Mouse (Mus musculus) MEL (cell line): ENCODE results near the gene Cox11. TPM values are rescaled to one million over a fixed set of nuclear protein-coding genes. Genes with fewer than 3 reads are reported as not detected.
A peak's percentile ranks its signal among the peaks of the same experiment; 100 is the strongest.

ENCODE experiments used
- DNase-seq: peaks from one replicate; pipeline ENCODE4 v3.0.0; 2011; ENCODE audit warnings: low read depth, low spot score
- H3K27ac ChIP-seq: 2 replicates; pipeline ENCODE4 v1.5.1; 2012; ENCODE audit warnings: low read depth, mild to moderate bottlenecking, control low read depth, low read length, moderate library complexity; ENCODE audit not compliant: control insufficient read depth
- H3K27me3 ChIP-seq, 2 experiments: fragments of 150-350 bp in 1 of 2; sonication (generic) in 1 of 2; 2 replicates each; pipeline ENCODE4 v1.6.1; 2012; ENCODE audit warnings: low read length in 2 of 2, mild to moderate bottlenecking in 2 of 2, improper control_type of control experiment in 1 of 2, moderate library complexity in 1 of 2; ENCODE audit not compliant: insufficient read depth in 2 of 2, control insufficient read depth in 1 of 2
- H3K36me3 ChIP-seq, 2 experiments: 2 replicates each; pipeline ENCODE4 v1.6.1; 2012 to 2014; ENCODE audit warnings: low read length in 2 of 2, improper control_type of control experiment in 1 of 2, inconsistent platforms in 1 of 2, mild to moderate bottlenecking in 1 of 2; ENCODE audit not compliant: insufficient read depth in 2 of 2, control insufficient read depth in 1 of 2
- H3K4me1 ChIP-seq, 2 experiments: fragments of 150-350 bp in 1 of 2; sonication (generic) in 1 of 2; 2 replicates each; pipeline ENCODE4 v1.6.1; 2012; ENCODE audit warnings: low read length in 2 of 2, improper control_type of control experiment in 1 of 2, mild to moderate bottlenecking in 1 of 2; ENCODE audit not compliant: insufficient read depth in 2 of 2, control insufficient read depth in 1 of 2
- H3K4me3 ChIP-seq, 2 experiments: fragments of 150-350 bp in 1 of 2; sonication (generic) in 1 of 2; 2 replicates each; pipeline ENCODE4 v1.5.1; 2012; ENCODE audit warnings: low read depth in 2 of 2, low read length in 2 of 2, mild to moderate bottlenecking in 2 of 2, moderate library complexity in 2 of 2, control low read depth in 1 of 2, improper control_type of control experiment in 1 of 2; ENCODE audit not compliant: control insufficient read depth in 1 of 2, insufficient read depth in 1 of 2
- H3K79me2 ChIP-seq: 2 replicates; pipeline ENCODE4 v1.6.1; 2012; ENCODE audit warnings: mild to moderate bottlenecking, low read length, moderate library complexity; ENCODE audit not compliant: control insufficient read depth, poor library complexity, insufficient read depth
- H3K9ac ChIP-seq: 2 replicates; pipeline ENCODE4 v1.6.1; 2012; ENCODE audit warnings: low read depth, mild to moderate bottlenecking, control low read depth, low read length, moderate library complexity; ENCODE audit not compliant: control insufficient read depth, poor library complexity, severe bottlenecking
- H3K9me3 ChIP-seq: fragments of 150-350 bp; sonication (generic); replicated peaks from 2 replicates; pipeline ENCODE4 v1.6.1; 2012; ENCODE audit warnings: mild to moderate bottlenecking, low read length, improper control_type of control experiment, moderate library complexity; ENCODE audit not compliant: insufficient read depth
- BHLHE40 ChIP-seq: IDR thresholded peaks from 2 replicates; pipeline ENCODE4 v1.6.1; 2012; ENCODE audit warnings: low read depth, mild to moderate bottlenecking, inconsistent platforms, low read length, improper control_type of control experiment, borderline replicate concordance
- CTCF ChIP-seq, 3 experiments: IDR thresholded peaks in 2 of 3; conservative IDR thresholded peaks in 1 of 3; 2 replicates each; pipeline ENCODE4 v1.5.1; 2011 to 2012; ENCODE audit warnings: low read length in 3 of 3, low read depth in 2 of 3, mild to moderate bottlenecking in 2 of 3, improper control_type of control experiment in 1 of 3, inconsistent platforms in 1 of 3, mixed read lengths in 1 of 3, moderate library complexity in 1 of 3; ENCODE audit not compliant: control insufficient read depth in 1 of 3, insufficient read depth in 1 of 3, poor library complexity in 1 of 3, severe bottlenecking in 1 of 3
- EP300 ChIP-seq, 2 experiments: IDR thresholded peaks; 2 replicates each; pipeline ENCODE4 v1.6.1; 2011; ENCODE audit warnings: improper control_type of control experiment in 2 of 2, low read length in 2 of 2, low read depth in 1 of 2, mild to moderate bottlenecking in 1 of 2
- ETS1 ChIP-seq: IDR thresholded peaks from 2 replicates; pipeline ENCODE4 v1.6.1; 2012; ENCODE audit warnings: low read depth, mild to moderate bottlenecking, inconsistent platforms, low read length, improper control_type of control experiment, moderate library complexity
- GABPA ChIP-seq: IDR thresholded peaks from 2 replicates; pipeline ENCODE4 v1.6.1; 2012; ENCODE audit warnings: low read depth, mild to moderate bottlenecking, inconsistent platforms, low read length, improper control_type of control experiment, moderate library complexity
- GATA1 ChIP-seq: IDR thresholded peaks from 2 replicates; pipeline ENCODE4 v1.6.1; 2011; ENCODE audit warnings: low read depth, low read length, improper control_type of control experiment
- HCFC1 ChIP-seq: IDR thresholded peaks from 2 replicates; pipeline ENCODE4 v1.6.1; 2012; ENCODE audit warnings: low read depth, mild to moderate bottlenecking, inconsistent platforms, low read length, improper control_type of control experiment, moderate library complexity
- JUND ChIP-seq: IDR thresholded peaks from 2 replicates; pipeline ENCODE4 v1.6.1; 2011; ENCODE audit warnings: low read depth, mild to moderate bottlenecking, improper control_type of control experiment, low read length
- MAFK ChIP-seq: IDR thresholded peaks from 2 replicates; pipeline ENCODE4 v1.6.1; 2011; ENCODE audit warnings: low read depth, mild to moderate bottlenecking, low read length, improper control_type of control experiment, borderline replicate concordance
- MAX ChIP-seq: IDR thresholded peaks from 2 replicates; pipeline ENCODE4 v1.6.1; 2011; ENCODE audit warnings: low read length, improper control_type of control experiment
- MEF2A ChIP-seq: IDR thresholded peaks from 2 replicates; pipeline ENCODE4 v1.6.1; 2014; ENCODE audit warnings: low read depth, mild to moderate bottlenecking, inconsistent platforms, low read length, improper control_type of control experiment; ENCODE audit not compliant: poor library complexity, insufficient replicate concordance, severe bottlenecking; ENCODE audit errors: extremely low read depth
- MYC ChIP-seq: IDR thresholded peaks from 2 replicates; pipeline ENCODE4 v1.6.1; 2011; ENCODE audit warnings: low read depth, mild to moderate bottlenecking, low read length, improper control_type of control experiment, moderate library complexity
- NRF1 ChIP-seq: IDR thresholded peaks from 2 replicates; pipeline ENCODE4 v1.6.1; 2014; ENCODE audit warnings: low read depth, mild to moderate bottlenecking, inconsistent platforms, low read length, improper control_type of control experiment, moderate library complexity; ENCODE audit not compliant: poor library complexity, insufficient read depth, severe bottlenecking
- POLR2AphosphoS2 ChIP-seq: IDR thresholded peaks from 2 replicates; pipeline ENCODE4 v1.6.1; 2011; ENCODE audit warnings: low read length, improper control_type of control experiment
- POLR2AphosphoS5 ChIP-seq: IDR thresholded peaks from 2 replicates; pipeline ENCODE4 v1.6.1; 2012; ENCODE audit warnings: low read depth, borderline replicate concordance, mild to moderate bottlenecking, inconsistent platforms, low read length, moderate library complexity, mixed read lengths
- RAD21 ChIP-seq: IDR thresholded peaks from 2 replicates; pipeline ENCODE4 v1.6.1; 2011; ENCODE audit warnings: mild to moderate bottlenecking, low read depth, low read length, improper control_type of control experiment
- RCOR1 ChIP-seq: IDR thresholded peaks from 2 replicates; pipeline ENCODE4 v1.6.1; 2012; ENCODE audit warnings: low read depth, mild to moderate bottlenecking, inconsistent platforms, low read length, improper control_type of control experiment
- SIN3A ChIP-seq: IDR thresholded peaks from 2 replicates; pipeline ENCODE4 v1.6.1; 2012; ENCODE audit warnings: low read length, improper control_type of control experiment, inconsistent platforms
- SMC3 ChIP-seq: IDR thresholded peaks from 2 replicates; pipeline ENCODE4 v1.6.1; 2011; ENCODE audit warnings: low read depth, low read length, improper control_type of control experiment
- TAL1 ChIP-seq: IDR thresholded peaks from 2 replicates; pipeline ENCODE4 v1.6.1; 2012; ENCODE audit warnings: mild to moderate bottlenecking, inconsistent platforms, low read length, moderate library complexity, mixed read lengths
- TCF12 ChIP-seq: IDR thresholded peaks from 2 replicates; pipeline ENCODE4 v1.6.1; 2014; ENCODE audit warnings: low read depth, mild to moderate bottlenecking, inconsistent platforms, low read length, improper control_type of control experiment, moderate library complexity
- UBTF ChIP-seq: IDR thresholded peaks from 2 replicates; pipeline ENCODE4 v1.6.1; 2012; ENCODE audit warnings: low read depth, mild to moderate bottlenecking, inconsistent platforms, low read length, improper control_type of control experiment, moderate library complexity, borderline replicate concordance; ENCODE audit not compliant: insufficient read depth
- USF2 ChIP-seq, 2 experiments: IDR thresholded peaks; 2 replicates each; pipeline ENCODE4 v1.6.1; 2011 to 2012; ENCODE audit warnings: improper control_type of control experiment in 2 of 2, low read length in 2 of 2, borderline replicate concordance in 1 of 2, inconsistent platforms in 1 of 2, low read depth in 1 of 2, mild to moderate bottlenecking in 1 of 2; ENCODE audit not compliant: insufficient read depth in 1 of 2
- ZC3H11A ChIP-seq: IDR thresholded peaks from 2 replicates; pipeline ENCODE4 v1.6.1; 2012; ENCODE audit warnings: low read depth, mild to moderate bottlenecking, inconsistent platforms, low read length, improper control_type of control experiment
- ZMIZ1 ChIP-seq: IDR thresholded peaks from 2 replicates; pipeline ENCODE4 v1.6.1; 2012; ENCODE audit warnings: low read depth, mild to moderate bottlenecking, inconsistent platforms, low read length, improper control_type of control experiment, moderate library complexity
- ZNF384 ChIP-seq: IDR thresholded peaks from 2 replicates; pipeline ENCODE4 v1.6.1; 2012; ENCODE audit warnings: low read depth, mild to moderate bottlenecking, inconsistent platforms, low read length, improper control_type of control experiment
- polyA plus RNA-seq, 2 experiments: library from polyadenylated mRNA; stranded (reverse) in 1 of 2; unstranded in 1 of 2; fragments of >175 nt in 1 of 2; fragments of >200 nt in 1 of 2; gene quantifications; 2 replicates each; pipeline versions ENCODE4 v1.2.1 to v1.2.4; 2012; ENCODE audit warnings: low replicate concordance in 2 of 2, low read depth in 1 of 2; ENCODE audit not compliant: insufficient read length in 2 of 2, insufficient read depth in 1 of 2, missing spikeins in 1 of 2
- total RNA-seq: library from RNA; depleted of rRNA; stranded (reverse); fragments of 300-350 nt; gene quantifications from 2 replicates; pipeline ENCODE4 v1.2.3, GENCODE M21; 2012

The Cox11 gene
- total and polyA plus RNA-seq, 3 experiments, result 19.3 to 21.0 TPM; not detected in 1

DNA sequence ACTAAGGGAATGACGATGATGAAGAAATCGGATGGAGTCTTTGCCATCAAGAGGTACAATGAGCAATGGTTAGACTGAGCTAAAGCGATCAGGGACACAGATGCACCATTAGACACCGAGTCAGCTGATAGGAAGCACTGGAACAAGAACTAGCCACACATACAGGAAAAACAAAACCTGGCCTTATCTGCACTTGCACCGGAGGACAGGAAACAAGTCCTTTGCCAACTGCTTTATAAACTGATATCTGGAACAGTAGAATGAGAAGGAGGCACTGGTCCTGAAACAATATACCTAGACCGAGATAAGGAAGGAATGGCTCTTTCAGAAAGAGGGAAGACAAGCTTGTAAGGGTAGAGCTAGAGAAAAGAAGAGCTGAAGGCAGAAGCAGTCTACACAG, 23.2 kb upstream of the Cox11 start (continued):
- TF ChIP-seq NRF1, result no peak
- peak; percentile 55; the same call in 1 of the 2 replicates for TF ChIP-seq MAX
- peak; percentile 84; the same call in 1 of the 2 replicates for TF ChIP-seq MAFK
- peak; percentile 48 for TF ChIP-seq ZNF384
- TF ChIP-seq JUND, result no peak; the same call in 1 of the 2 replicates
- TF ChIP-seq USF2 (IDR thresholded peaks at IDR 0.05; ENCODE audit: borderline replicate concordance in 1 of 2, insufficient read depth in 1 of 2, low read depth in 1 of 2, low read length in 2 of 2), result no peak
- peak; percentile 92 for TF ChIP-seq TCF12
- peak; percentile 88 for TF ChIP-seq TAL1
- TF ChIP-seq RCOR1, result peak; percentile 96

GRCm38 (mm10) chr11:90616431-90616830, 21.5 kb upstream of the Cox11 start:
- Histone ChIP-seq H3K79me2 (no peaks in the 10 kb centered on the region), H3K27ac (no peak overlapping the region), H3K4me3 (no peak overlapping the region), H3K27me3 (no peaks in the 10 kb centered on the region), H3K9me3 (no peaks in the 10 kb centered on the region)
- TF ChIP-seq POLR2AphosphoS2 (no peak), MYC (peak; percentile 37; the same call in 1 of the 2 replicates), BHLHE40 (peak; percentile 73; the same call in 1 of the 2 replicates), HCFC1 (no peak), UBTF (no peak), EP300 (IDR thresholded peaks at IDR 0.05; ENCODE audit: low read depth in 1 of 2, low read length in 2 of 2) (no peak), TAL1 (no peak), RAD21 (peak; percentile 92), GABPA (no peak), SMC3 (peak; percentile 91), ZMIZ1 (no peak), USF2 (IDR thresholded peaks at IDR 0.05; ENCODE audit: borderline replicate concordance in 1 of 2, insufficient read depth in 1 of 2, low read depth in 1 of 2, low read length in 2 of 2) (no peak), SIN3A (peak; percentile 37; the same call in 1 of the 2 replicates), MEF2A (no peak), GATA1 (peak; percentile 47; the same call in 1 of the 2 replicates), POLR2AphosphoS5 (no peak), ETS1 (no peak), CTCF (IDR thresholded peaks at IDR 0.05 in 2 of 3, conservative IDR thresholded peaks at IDR 0.05 in 1 of 3; ENCODE audit: control insufficient read depth in 1 of 3, insufficient read depth in 1 of 3, low read depth in 2 of 3, low read length in 3 of 3, poor library complexity in 1 of 3, severe bottlenecking in 1 of 3) (peak in 2 of 3 experiments; percentile 38 to 79; a peak in 5 of 6 replicates), ZC3H11A (peak; percentile 96)
- TF ChIP-seq, all 39 proteins: peak for 8
- peak; percentile 69 for DNase-seq
- Histone ChIP-seq H3K4me1 (peaks cover 10 to 20% of the 10 kb centered on the region in 2 experiments), H3K36me3 (peaks cover 0 to 15% of the 10 kb centered on the region in 2 experiments; a peak in 2 of 4 replicates), H3K9ac (no peak overlapping the region)
